Mouse (Mus musculus): ENCODE measurements at regions not wholly inside any gene's neighbourhood (a gene's known extent, or its start where the extent isn't known, plus 50 kb on each side); places are given as distances from the start of the nearest gene placed in this dataset.

DNA sequence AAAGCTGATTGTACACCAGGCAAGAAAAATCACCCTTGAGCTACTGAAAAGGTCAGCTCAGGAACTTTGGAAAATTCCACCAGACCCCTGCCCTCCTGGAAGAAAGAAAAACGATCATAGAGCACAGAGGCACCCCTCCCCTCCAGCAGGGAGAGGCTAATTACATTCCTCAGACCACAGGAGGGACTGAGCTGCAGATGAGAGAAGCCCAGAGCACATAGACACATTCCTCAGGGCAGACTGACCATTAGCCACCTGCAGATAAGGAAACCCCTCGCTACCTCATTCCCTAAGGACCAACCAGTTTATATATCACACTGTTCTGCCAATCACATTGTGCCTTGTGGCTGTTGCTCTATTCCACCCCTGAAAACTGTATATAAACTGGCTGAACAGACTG is 230.3 kb downstream of the Parp8 start:
- intact Hi-C loops (cut with DNase I), result no loop called here
- DNase-seq, result no peak

DNA sequence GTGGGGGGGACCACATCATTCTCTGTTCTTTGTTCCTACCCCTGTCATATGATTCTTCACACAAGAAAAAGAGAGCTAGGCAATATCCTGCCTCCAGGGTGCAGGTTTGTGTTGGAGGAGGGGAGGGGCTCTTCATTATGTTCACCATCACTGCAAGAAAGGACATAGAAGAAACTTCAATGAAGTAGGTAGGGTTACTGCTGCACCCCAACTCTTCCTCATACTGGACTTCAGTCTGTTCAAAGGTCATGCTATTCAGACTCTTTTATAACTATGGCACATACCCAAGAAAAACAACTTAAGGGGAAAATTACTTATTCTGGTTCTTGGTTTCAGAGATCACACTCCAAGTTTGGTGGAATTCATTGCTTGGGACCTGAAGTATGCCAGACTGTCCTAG is 243.7 kb downstream of the Parp8 start:
- DNase-seq, result no peak
- intact Hi-C loops (cut with DNase I), result no loop called here

DNA sequence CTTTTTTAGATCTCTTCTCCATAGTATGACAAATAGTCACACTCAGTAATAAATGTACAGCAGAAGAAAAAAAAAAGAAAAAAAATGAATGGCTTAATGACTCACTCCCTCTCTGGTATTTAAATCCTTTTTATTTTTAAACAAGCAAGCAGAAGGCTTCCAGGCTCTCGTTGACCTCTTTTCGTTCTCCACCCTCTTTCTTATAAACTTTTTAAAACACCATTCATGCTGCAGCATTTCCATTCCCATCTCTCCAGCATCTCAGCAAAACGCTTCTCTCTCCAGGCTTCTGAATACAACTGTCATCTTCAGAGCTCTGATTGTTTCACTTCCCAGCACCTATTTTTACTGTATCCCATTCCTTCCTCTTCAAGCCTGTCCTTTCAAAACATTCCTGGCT is 259.8 kb downstream of the Parp8 start:
- intact Hi-C loops (cut with DNase I), result no loop called here
- DNase-seq, result no peak

DNA sequence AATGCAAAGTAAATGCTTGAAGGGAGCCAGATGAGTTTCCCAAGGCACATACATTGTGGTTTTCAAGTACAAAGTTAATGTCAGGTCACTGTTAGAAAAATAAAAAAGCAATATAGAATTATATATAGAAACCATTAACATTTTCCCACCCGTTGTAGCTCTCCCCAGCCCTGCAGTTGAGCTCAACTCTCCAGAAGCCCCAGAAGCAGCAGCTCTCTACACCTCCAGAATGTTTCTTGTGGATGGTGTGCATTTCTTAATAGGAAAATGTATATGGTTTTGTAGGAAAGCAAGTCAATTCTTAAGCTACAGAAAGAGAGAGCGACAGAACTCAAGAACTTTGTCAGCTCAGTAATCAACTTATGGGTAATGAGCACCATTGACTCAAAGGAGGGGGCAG is 265.4 kb downstream of the Parp8 start:
- DNase-seq, result no peak
- intact Hi-C loops (cut with DNase I), result no loop called here

DNA sequence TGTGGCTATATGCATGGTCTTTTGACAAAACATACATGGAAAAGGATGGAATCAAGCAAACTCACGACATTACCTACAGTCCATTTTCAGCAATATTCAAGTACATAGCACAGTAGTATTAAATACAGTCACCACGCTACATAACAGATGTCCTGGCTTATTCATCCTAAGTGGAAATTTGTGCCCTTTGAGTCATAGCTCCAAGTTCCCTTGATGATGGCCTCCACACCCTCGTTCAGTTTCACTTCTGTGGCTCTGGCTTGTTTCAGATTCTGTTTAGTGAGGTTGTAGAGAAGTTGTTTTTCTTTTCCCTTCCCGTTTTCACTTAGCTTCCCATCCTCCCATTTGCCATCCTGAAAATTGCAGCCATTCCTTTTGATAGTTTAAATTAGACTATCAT is 284.5 kb downstream of the Parp8 start:
- intact Hi-C loops (cut with DNase I), result no loop called here
- DNase-seq, result no peak

DNA sequence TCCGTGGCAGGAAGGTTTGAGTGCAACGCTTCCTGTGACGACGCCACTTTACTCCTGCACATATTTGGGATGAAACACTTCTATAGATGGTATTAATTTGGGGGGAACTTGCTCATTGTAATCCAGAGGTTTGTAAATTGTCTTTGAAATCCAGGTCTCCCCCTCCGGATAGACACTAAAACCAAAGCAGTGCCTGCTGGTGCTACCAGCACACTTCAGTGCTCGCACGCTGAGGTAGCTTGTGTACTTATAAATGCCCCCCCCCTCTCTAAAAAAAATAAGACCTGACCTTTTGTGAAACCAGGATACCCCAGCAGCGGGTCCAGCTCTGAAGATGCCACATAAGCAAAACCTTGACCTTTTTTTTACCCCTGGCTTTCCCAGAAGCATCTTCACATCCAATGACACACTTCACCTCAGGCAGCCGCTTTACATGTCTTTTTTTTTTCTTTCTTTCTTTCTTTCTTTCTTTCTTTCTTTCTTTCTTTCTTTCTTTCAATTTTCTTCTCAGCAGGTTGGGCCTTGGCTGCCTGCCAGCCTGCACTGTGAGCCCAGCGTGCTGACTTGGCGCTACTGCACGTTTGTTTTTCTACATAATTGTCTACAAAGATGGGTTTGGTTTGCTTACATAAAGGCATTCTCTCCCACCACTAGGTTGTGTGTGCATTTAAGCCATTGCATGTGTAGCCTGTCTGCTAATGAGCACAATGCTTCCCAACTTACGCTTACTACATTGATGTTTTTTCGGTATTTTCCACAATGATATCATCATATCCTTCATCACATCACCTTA is 301.8 kb downstream of the Parp8 start:
- DNase-seq, result peak; percentile 52
- intact Hi-C loops (cut with DNase I), result no loop called here

DNA sequence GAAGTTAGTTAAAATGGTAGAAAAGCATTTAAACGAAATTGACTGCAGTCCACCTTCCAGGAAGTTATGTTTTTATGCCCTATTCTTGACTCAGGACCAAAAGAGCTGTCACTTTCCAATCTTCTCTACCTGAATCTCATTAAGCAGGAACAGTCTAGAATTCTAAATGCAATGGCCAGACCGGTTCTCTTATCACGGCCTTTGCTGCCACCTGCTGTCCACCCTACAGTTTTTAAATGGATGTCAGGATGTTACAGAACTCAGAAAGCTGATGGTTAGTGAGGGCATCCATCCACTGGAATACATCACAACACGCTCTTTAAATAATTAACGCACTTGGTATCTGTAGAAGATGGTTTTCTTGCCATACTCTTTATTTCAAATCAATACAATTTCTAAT is 310.5 kb downstream of the Parp8 start:
- DNase-seq, result peak; percentile 75
- intact Hi-C loops (cut with DNase I), result loop anchor here (5.0 to 10.0 kb wide), 3 partner anchors 988 to 1260 kb away; no protein-coding TSS in a partner anchor

DNA sequence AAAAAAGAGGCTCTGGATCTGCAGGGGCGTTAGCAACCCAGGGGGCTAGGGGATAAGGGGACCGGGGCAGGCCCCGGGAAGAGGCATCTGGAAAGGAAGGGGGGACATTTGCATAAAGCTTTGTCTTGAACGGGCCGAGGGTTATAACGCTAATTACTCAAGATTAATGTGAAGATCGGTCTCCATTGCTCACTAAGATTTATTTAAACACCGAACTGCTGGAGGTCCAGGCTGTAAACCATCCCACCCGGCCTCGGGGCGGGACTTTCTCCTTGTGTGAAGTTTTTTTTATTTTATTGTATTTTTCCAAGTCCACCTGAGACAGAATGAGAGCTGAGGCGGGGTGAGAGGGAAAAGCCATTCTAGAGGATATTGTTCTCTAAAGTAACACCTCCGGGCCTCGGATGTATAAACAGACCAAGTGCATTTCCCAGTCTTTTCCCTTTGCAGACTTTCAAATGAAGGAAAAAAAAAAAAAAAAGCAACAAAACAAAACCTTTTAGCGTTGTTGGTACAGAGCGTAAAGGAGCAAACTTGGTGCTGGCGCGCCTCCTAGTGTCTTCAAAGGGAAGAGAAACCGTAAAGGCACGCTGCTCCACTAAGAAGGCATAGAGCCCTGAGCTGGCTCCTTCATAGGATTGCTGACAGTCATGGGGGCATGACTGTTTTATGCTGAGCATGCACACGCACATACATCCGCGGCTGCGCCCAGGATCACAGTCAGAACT is 313.3 kb downstream of the Parp8 start:
- intact Hi-C loops (cut with DNase I), result loop anchor here (2.0 to 10.0 kb wide), 4 partner anchors 985 to 1425 kb away; no protein-coding TSS in a partner anchor
- DNase-seq, result peak; percentile 76

DNA sequence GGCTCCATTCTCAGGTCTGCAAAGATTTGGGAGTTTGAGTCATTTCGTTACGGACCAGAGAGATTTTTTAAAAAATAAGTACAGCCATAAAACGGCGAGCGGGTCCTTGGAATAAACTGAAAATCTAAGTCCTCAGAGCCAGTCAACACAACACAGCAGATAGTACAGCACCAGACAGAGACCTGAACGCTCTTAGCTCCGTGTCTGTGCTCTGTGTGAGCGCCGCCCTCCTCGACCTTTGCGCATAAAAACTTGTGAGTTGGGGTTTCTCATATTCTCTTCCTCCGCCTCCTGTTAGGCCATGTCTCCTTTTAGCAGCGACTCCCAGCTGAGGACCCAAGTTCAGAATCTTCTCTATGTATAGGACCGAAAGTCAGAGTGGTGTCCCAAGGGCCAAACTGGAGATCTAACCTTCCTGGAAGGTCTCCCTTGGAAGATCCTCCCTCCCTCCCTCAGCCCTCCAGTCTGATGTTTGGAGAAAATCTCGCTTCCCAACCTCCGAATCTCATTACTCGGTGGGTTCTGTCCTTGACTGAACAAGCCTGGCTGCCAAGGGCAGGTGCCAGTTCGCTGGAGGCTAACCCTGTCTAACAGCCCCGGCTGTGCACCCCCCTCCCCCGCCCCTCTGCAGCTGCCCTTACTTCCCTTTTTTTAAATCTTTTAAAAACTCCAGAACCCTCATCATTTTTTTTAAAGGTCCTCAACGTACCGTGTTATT is 314.0 kb downstream of the Parp8 start:
- intact Hi-C loops (cut with DNase I), result loop anchor here (5.0 to 10.0 kb wide), 3 partner anchors 984 to 1257 kb away; no protein-coding TSS in a partner anchor
- DNase-seq, result no peak

DNA sequence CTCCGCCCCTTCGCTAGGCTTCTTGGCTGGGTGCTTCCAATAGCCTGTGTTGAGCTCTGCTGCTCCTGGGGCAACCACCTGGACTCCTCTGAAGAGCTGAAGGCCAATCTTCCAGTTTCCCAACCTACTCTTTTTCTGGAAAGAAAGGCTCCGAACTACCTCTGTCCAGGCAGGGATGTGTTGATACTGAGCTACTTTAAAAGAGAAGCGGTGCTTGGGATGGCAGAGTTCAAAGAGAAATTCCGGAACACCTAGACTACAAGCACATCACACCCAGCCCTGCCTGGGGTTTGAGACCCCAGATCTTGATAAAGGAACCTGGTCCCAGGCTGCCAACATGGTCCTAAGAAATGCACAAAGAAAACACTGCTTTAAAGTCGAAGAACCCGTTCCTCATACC is 315.7 kb downstream of the Parp8 start:
- intact Hi-C loops (cut with DNase I), result loop anchor here (2.0 to 10.0 kb wide), 5 partner anchors 397 to 1477 kb away; no protein-coding TSS in a partner anchor
- DNase-seq, result no peak

DNA sequence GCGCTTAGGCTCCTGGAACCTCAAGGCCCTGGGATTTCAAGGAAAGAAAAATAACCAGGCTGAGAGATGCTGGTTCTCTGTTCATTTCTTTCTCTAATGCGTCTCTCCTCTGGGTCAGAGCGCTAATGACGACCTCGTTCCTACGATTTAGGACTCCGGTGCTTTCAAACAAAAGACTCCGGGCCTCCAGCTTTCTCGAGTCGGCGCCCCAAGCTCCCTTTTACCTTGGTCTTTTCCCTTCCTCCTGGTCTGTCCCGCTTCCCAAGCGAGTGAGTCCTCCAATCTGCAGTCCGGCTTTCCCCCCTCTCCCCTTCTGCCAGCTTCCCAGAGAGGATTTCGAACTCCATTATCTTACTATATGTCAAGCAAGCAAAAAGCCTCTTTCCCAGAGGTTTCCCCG is 316.5 kb downstream of the Parp8 start:
- DNase-seq, result no peak
- intact Hi-C loops (cut with DNase I), result loop anchor here (2.0 to 5.0 kb wide), 2 partner anchors 397 to 1476 kb away; no protein-coding TSS in a partner anchor

DNA sequence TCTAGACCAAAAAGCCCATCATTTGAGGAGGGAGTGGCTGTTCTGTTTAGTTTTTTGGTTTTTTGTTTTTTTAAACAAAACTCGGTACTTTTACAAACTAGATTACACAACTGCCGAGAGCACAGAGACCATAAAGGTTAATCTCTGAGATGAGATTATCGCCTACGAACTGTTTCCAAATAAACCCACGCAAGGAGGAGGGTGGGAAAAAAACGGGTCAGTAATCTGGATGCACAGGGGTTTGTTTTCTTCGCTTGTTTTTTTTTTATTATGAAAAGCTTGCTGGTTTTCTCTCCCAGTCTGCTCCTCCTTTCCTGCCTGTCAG is 316.9 kb downstream of the Parp8 start:
- DNase-seq, result no peak
- intact Hi-C loops (cut with DNase I), result loop anchor here (2.0 to 5.0 kb wide), 2 partner anchors 396 to 1476 kb away; no protein-coding TSS in a partner anchor

DNA sequence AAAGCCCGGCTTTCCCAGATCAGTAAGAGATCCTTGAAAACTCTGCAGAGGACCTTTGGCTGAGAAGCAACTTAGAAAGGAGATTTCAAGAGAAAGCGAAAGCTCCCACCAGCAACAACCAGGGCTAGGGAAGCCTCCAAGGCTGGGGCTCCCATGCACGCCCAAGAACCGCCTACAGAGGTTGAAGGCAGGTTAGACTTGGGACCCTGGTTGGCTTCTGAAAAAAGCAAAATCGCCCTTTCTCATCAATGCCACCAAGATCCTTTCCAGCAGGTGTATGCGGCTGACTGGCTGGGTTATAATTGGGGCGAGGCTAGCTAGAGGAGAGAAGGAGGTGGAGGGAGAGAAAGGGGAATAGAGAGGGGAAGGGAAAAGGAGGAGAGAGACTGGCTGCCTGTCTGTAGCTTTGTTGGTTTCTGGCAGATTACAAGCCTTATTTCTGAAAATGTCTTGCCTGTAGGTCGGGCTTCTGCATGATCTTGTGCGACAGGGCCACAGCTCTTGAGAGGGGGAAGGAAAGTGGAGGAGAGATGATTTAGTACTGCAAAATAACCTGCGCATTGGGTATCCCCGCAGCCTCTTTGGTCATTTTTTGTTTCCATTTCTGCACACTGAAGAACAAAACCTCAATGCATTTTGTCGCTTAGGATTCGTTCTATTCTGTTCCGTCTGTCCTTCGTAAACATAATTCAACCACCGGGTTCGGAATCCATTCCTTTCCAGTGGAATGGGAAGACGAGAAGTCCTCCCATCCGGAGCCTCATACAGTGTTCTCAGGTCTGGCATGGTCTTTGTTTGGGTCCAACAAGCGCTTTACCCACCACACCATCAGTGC is 317.5 kb downstream of the Parp8 start:
- no peak for DNase-seq

DNA sequence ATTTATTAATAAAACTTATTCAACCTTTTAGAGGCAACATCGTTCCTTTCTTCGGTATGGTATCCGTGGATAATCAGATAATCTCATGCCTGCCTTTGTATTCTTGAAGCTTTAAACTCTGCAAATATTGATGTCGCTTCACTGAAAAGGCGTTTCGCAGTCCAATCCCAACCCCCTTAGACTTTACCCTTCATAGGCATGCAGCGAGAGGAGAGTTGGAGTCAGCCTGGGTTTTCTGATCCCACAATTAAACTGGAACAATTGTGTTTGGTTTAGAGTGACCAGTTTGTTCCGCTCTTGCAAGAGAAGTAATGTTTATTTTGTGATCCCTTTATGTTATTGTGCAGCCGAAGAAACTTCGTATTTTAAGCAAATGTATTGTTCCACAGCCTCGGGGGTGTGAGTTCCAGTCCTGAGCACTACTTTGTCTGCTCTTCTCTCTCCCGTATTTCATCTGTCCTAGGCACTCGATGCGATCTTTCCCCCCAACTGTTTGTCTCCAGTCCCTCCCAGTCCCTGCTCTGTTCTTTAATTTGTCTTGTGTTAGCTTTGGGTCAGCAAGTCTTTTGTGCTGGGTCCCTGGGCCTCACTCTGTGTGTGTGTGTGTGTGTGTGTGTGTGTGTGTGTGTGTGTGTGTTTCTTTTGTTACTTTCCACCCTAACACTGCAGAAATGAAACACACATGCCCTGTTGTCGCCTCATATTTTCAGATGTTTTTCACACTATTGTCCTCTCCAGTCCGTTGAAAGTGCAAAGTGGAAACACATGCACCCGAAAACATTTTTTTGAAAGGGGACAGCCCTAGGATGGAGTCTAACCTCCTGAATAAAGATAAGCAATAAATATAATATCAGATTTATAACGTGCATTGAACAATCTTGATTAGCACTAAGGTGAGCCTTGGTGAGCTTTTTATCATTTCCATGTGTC is 318.7 kb downstream of the Parp8 start:
- intact Hi-C loops (cut with DNase I), result loop anchor here (5.0 kb wide), 1 partner anchor 394 kb away; no protein-coding TSS in a partner anchor
- DNase-seq, result no peak

More for the DNA sequence above, 317.5 kb downstream of the Parp8 start:
- intact Hi-C loops (cut with DNase I), result loop anchor here (2.0 to 5.0 kb wide), 2 partner anchors 396 to 1475 kb away; no protein-coding TSS in a partner anchor

DNA sequence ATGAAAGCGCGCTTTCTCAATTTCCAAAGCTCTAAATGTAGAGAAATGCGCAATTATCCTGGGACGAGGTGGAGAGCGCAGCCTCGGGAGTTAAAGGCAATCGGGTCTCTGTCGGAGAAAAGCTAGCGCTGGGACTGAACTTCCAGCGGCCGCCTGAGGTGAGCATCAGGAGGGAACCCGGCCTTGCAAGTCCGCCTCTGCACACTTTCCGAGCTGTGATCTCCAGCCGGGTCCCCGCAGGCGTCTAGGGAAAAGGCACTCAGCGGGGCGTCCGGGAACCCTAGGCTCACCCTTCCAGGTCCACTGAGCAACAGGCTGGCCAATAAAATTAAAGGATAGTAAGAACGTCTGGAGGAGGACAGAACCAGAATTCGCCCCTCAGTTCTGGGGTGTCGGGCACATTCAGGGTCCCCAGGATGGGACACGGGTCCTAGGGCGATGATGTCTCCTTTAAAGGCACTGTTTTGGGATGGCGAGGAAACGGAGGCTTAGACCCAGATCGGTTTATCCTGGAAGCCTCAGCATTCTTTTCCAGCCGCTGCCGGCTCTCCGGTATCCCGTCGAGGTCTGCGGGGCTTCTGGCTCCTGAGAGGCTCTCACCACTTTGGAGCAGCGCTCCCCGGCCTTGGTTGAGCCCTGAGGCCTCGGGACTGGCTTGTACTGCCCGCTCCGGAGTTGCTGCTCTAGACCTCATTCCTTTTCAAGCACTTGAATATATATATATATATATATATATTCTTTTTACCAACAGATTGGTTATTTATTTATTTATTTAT is 319.5 kb downstream of the Parp8 start:
- DNase-seq, result peak; percentile 22
- intact Hi-C loops (cut with DNase I), result loop anchor here (5.0 kb wide), 1 partner anchor 393 kb away; no protein-coding TSS in a partner anchor

DNA sequence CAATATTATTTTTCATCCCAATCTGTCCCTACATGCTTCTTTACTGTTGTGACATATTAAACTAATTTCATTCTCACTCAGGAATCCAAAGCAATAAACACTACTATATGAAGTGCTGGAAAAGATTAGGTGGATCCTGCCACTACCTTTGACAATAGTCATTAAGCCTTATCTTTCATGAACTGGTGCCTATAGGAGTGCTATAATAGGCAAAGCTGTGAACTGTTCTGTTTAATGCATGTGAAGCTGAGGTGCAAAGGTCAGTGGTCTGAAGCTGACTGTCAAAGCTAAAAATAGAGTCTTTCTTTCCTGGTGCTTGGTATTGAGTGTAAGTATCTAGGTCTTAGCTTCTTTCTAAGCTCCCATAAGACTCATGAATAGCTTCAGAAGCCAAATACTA is 336.6 kb downstream of the Parp8 start:
- intact Hi-C loops (cut with DNase I), result no loop called here
- DNase-seq, result no peak
